Mouse (Mus musculus) heart, postnatal 0 days (tissue): ENCODE measurements at regions not wholly inside any gene's neighbourhood (a gene's known extent, or its start where the extent isn't known, plus 50 kb on each side); places are given as distances from the start of the nearest gene placed in this dataset.

Experiments used
- ATAC-seq: fragments of 200-750 bp; cut with Nextera tagmentation; 2 replicates; pipeline ENCODE4 v1.8.0; 2017; ENCODE audit warnings: low read depth, moderate number of reproducible peaks, moderate library complexity; ENCODE audit not compliant: insufficient read depth
- DNase-seq: peaks from one replicate; pipeline ENCODE4 v3.0.0-alpha.2; 2016; ENCODE audit warnings: low spot score
- H3K27ac ChIP-seq: fragments of 300-500 bp; sonication (generic); 2 replicates; pipeline ENCODE4 v1.5.1; 2014; ENCODE audit warnings: low read depth, mild to moderate bottlenecking
- H3K27me3 ChIP-seq: fragments of 300-500 bp; sonication (generic); 2 replicates; pipeline ENCODE4 v1.6.1; 2014; ENCODE audit warnings: low read length, mixed read lengths; ENCODE audit not compliant: control insufficient read depth, insufficient read depth
- H3K36me3 ChIP-seq: fragments of 300-500 bp; sonication (generic); replicated peaks from 2 replicates; pipeline ENCODE4 v1.6.1; 2014; ENCODE audit warnings: low read length, mixed read lengths; ENCODE audit not compliant: control insufficient read depth, insufficient read depth
- H3K4me1 ChIP-seq: fragments of 300-500 bp; sonication (generic); 2 replicates; pipeline ENCODE4 v1.6.1; 2014; ENCODE audit warnings: antibody characterized with exemption; ENCODE audit not compliant: control insufficient read depth, insufficient read depth
- H3K4me2 ChIP-seq: fragments of 300-500 bp; sonication (generic); 2 replicates; pipeline ENCODE4 v1.6.1; 2014; ENCODE audit warnings: low read depth, mild to moderate bottlenecking, low read length, moderate library complexity
- H3K4me3 ChIP-seq: fragments of 300-500 bp; sonication (generic); 2 replicates; pipeline ENCODE4 v1.5.1; 2014; ENCODE audit warnings: low read depth, low read length
- H3K9ac ChIP-seq: fragments of 300-500 bp; sonication (generic); replicated peaks from 2 replicates; pipeline ENCODE4 v1.6.1; 2014; ENCODE audit warnings: low read depth, low read length, mixed read lengths
- H3K9me3 ChIP-seq: fragments of 300-500 bp; sonication (generic); replicated peaks from 2 replicates; pipeline ENCODE4 v1.6.1; 2016; ENCODE audit warnings: low read length; ENCODE audit not compliant: control insufficient read depth
- CTCF ChIP-seq: IDR thresholded peaks from 2 replicates; pipeline ENCODE4 v1.5.1; 2016; ENCODE audit warnings: antibody characterized with exemption, control low read depth, low read depth
- EP300 ChIP-seq: IDR thresholded peaks from 2 replicates; pipeline ENCODE4 v1.6.1; 2016; ENCODE audit warnings: antibody characterized with exemption, low read depth
- WGBS: fragments of 180-500 bp; shearing (Covaris S2); extraction: QIAGEN DNeasy Blood & Tissue Kit; methylation state at CpG from one replicate; pipeline ENCODE4 v1.1.7; 2014; 5-methylcytosine and 5-hydroxymethylcytosine counted together

GRCm38 (mm10) chr5:102123285-102123684 lies 53.6 kb upstream of the Wdfy3 start:
- Histone ChIP-seq H3K9me3 (no peaks in the 10 kb centered on the region), H3K36me3 (no peaks in the 10 kb centered on the region), H3K4me2 (no peak overlapping the region), H3K4me1 (no peaks in the 10 kb centered on the region), H3K27me3 (no peaks in the 10 kb centered on the region), H3K27ac (no peak overlapping the region), H3K4me3 (no peak overlapping the region), H3K9ac (no peak overlapping the region)
- 40% methylated on average over 6 of the region's 6 CpGs for WGBS
- ATAC-seq (no peak), DNase-seq (no peak)
- TF ChIP-seq EP300 = no peak
- no peak for TF ChIP-seq CTCF

GRCm38 (mm10) chr5:102126737-102127136 lies 57.0 kb upstream of the Wdfy3 start:
- no peak overlapping the region for H3K4me2 ChIP-seq
- TF ChIP-seq EP300 (no peak), CTCF (peak; percentile 60)
- no peak overlapping the region for H3K4me3 ChIP-seq
- peak; percentile 34 for DNase-seq
- ATAC-seq = no peak
- H3K27me3 ChIP-seq = no peaks in the 10 kb centered on the region
- H3K4me1 ChIP-seq = no peaks in the 10 kb centered on the region
- no peaks in the 10 kb centered on the region for H3K36me3 ChIP-seq
- no peak overlapping the region for H3K9ac ChIP-seq
- 11% methylated on average over 3 of the region's 3 CpGs for WGBS
- H3K9me3 ChIP-seq = no peaks in the 10 kb centered on the region
- no peak overlapping the region for H3K27ac ChIP-seq

GRCm38 (mm10) chr5:102147991-102148390 lies 78.3 kb upstream of the Wdfy3 start:
- no peak overlapping the region for H3K4me2 ChIP-seq
- TF ChIP-seq CTCF (no peak), EP300 (no peak)
- 73% methylated on average over 4 of the region's 4 CpGs for WGBS
- no peak overlapping the region for H3K4me3 ChIP-seq
- no peaks in the 10 kb centered on the region for H3K9me3 ChIP-seq
- DNase-seq = no peak
- H3K36me3 ChIP-seq = no peaks in the 10 kb centered on the region
- H3K9ac ChIP-seq = no peak overlapping the region
- H3K27ac ChIP-seq = no peak overlapping the region
- no peaks in the 10 kb centered on the region for H3K4me1 ChIP-seq
- no peaks in the 10 kb centered on the region for H3K27me3 ChIP-seq
- ATAC-seq = no peak

DNA sequence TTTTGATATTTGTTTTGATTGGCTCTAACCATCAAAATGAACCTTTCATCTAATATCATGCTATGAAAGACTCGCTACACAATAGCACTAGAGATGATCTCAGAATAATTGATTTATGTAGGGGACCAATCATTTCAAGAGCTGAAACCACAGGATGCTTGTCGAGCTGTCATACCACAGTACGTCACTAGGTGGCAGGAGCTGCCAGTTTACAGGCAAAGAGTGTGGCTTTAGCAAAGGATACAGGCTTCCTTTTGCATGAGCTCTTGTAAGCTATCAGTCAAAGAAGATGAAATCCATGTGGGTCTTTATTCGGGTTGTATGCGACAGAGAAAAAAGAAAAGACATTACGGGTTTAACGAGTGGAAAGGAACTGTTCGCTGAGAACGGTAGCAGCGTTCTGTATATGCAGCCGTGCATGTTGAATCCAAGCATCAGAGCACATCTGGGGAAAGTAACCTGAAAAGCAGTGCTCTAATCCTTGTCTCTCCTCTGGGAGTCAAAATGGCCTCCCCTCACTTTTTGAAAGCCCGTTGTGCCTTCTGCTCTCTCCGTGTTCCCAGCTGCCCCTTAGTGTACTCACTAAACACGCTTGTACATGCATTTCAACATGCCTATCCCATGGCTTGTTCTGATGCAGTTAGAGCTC lies 79.9 kb upstream of the Wdfy3 start:
- Histone ChIP-seq H3K27me3 (no peaks in the 10 kb centered on the region), H3K27ac (no peak overlapping the region), H3K4me3 (no peak overlapping the region), H3K9me3 (no peaks in the 10 kb centered on the region), H3K36me3 (no peaks in the 10 kb centered on the region), H3K4me2 (no peak overlapping the region), H3K4me1 (no peaks in the 10 kb centered on the region), H3K9ac (no peak overlapping the region)
- no peak for TF ChIP-seq EP300
- peak; percentile 91 for TF ChIP-seq CTCF
- DNase-seq (peak; percentile 49), ATAC-seq (no peak)
- 45% methylated on average over 14 of the region's 14 CpGs for WGBS

- ATAC-seq = no peak
- H3K4me1 ChIP-seq = no peaks in the 10 kb centered on the region
- H3K4me3 ChIP-seq = no peak overlapping the region
- no peak overlapping the region for H3K27ac ChIP-seq
- H3K27me3 ChIP-seq = no peaks in the 10 kb centered on the region
- H3K36me3 ChIP-seq = no peaks in the 10 kb centered on the region
- H3K9me3 ChIP-seq = no peaks in the 10 kb centered on the region
- TF ChIP-seq EP300 (no peak), CTCF (no peak)
- DNase-seq = no peak
- no peak overlapping the region for H3K9ac ChIP-seq
- WGBS = 70% methylated on average over 2 of the region's 2 CpGs
- no peak overlapping the region for H3K4me2 ChIP-seq
Observed at GRCm38 (mm10) chr5:102159621-102160020, 89.9 kb upstream of the Wdfy3 start.

GRCm38 (mm10) chr5:102167981-102168380 lies 98.3 kb upstream of the Wdfy3 start:
- Histone ChIP-seq H3K4me3 (no peak overlapping the region), H3K4me2 (no peak overlapping the region), H3K27ac (no peak overlapping the region), H3K36me3 (no peaks in the 10 kb centered on the region), H3K4me1 (no peaks in the 10 kb centered on the region), H3K27me3 (no peaks in the 10 kb centered on the region), H3K9me3 (no peaks in the 10 kb centered on the region), H3K9ac (no peak overlapping the region)
- no peak for ATAC-seq
- WGBS = 60% methylated on average over 4 of the region's 4 CpGs
- TF ChIP-seq CTCF = no peak
- TF ChIP-seq EP300 = no peak
- no peak for DNase-seq
